Mouse (Mus musculus): Measurements from ENCODE around the gene Spty2d1.

DNA sequence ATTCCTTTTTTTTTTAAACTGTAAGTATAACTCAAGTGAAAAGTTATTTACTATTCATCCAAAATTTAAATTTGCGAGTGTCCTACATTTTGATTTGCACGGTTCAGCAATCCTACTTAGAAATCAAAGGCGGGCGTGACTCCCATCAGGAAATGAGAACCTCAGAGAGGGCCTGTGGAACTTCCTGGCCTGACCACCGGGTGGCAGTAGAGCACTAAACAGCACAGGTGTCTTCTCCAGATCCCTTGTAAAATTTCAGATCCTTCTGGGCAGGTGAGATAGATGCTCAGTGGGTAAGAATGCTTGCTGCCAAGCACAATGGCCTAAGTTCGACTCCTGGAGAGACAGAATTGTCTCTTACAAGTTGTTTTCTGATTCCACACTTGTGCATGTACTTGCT, 15.3 kb upstream of the Spty2d1 start:
- TF ChIP-seq CTCF (conservative IDR thresholded peaks at IDR 0.05; ENCODE audit: low read length) (peak; percentile 83), POU5F1 (IDR thresholded peaks at IDR 0.05; ENCODE audit: borderline replicate concordance, low read length) (no peak)
